Mouse (Mus musculus): ENCODE measurements around the gene Cd69.

The Cd69 gene

GRCm38 (mm10) chr6:129246992-129247391 is 28.2 kb downstream of the Cd69 start:
- DNase-seq (ENCODE audit: low read depth): no peak

- no peak for DNase-seq (ENCODE audit: low read depth)
These were observed 29.4 kb downstream of the Cd69 start for GRCm38 (mm10) chr6:129245793-129246192.

GRCm38 (mm10) chr6:129241907-129242306 is 33.3 kb downstream of the Cd69 start:
- no peak for DNase-seq (ENCODE audit: low read depth)

GRCm38 (mm10) chr6:129241471-129241870 is 33.8 kb downstream of the Cd69 start:
- DNase-seq (ENCODE audit: low read depth): no peak

- no peak for DNase-seq (ENCODE audit: low read depth)
These were observed 35.5 kb downstream of the Cd69 start for GRCm38 (mm10) chr6:129239564-129240248.

- no peak for DNase-seq (ENCODE audit: low read depth)
These were observed 36.8 kb downstream of the Cd69 start for GRCm38 (mm10) chr6:129238275-129239038.

GRCm38 (mm10) chr6:129237350-129238274 is 37.6 kb downstream of the Cd69 start:
- DNase-seq (ENCODE audit: low read depth): no peak

- DNase-seq (ENCODE audit: low read depth): no peak
These were observed 38.4 kb downstream of the Cd69 start for GRCm38 (mm10) chr6:129236652-129237342.

GRCm38 (mm10) chr6:129235855-129236461 is 39.3 kb downstream of the Cd69 start:
- no peak for DNase-seq (ENCODE audit: low read depth)

- no peak for DNase-seq (ENCODE audit: low read depth)
These were observed 40.5 kb downstream of the Cd69 start for GRCm38 (mm10) chr6:129234456-129235360.

GRCm38 (mm10) chr6:129233955-129234369 is 41.3 kb downstream of the Cd69 start:
- no peak for DNase-seq (ENCODE audit: low read depth)

- no peak for DNase-seq (ENCODE audit: low read depth)
These were observed 41.8 kb downstream of the Cd69 start for GRCm38 (mm10) chr6:129233366-129233954.

- DNase-seq (ENCODE audit: low read depth): peak; percentile 87
These were observed 42.4 kb downstream of the Cd69 start for GRCm38 (mm10) chr6:129232842-129233205.

- DNase-seq (ENCODE audit: low read depth): no peak
These were observed 43.0 kb downstream of the Cd69 start for GRCm38 (mm10) chr6:129232005-129232841.

- no peak for DNase-seq (ENCODE audit: low read depth)
These were observed 45.3 kb downstream of the Cd69 start for GRCm38 (mm10) chr6:129229774-129230578.

- no peak for DNase-seq (ENCODE audit: low read depth)
These were observed 46.1 kb downstream of the Cd69 start for GRCm38 (mm10) chr6:129228935-129229773.

- no peak for DNase-seq (ENCODE audit: low read depth)
These were observed 50.2 kb downstream of the Cd69 start for GRCm38 (mm10) chr6:129225078-129225477.
